Mouse (Mus musculus) thymus, adult 18-20 months (tissue): ENCODE results near the gene Zdhhc24.
"Not testable (repeated sequence)": the region's sequence is repeated elsewhere in the genome, so short reads cannot be mapped to it uniquely, and the experiment has no call there.

Experiments used
- DNase-seq, 2 experiments: peaks; one replicate each; pipeline ENCODE4 v3.0.0; 2022; ENCODE audit warnings: mixed read lengths in 2 of 2

Zdhhc24 gene

DNA sequence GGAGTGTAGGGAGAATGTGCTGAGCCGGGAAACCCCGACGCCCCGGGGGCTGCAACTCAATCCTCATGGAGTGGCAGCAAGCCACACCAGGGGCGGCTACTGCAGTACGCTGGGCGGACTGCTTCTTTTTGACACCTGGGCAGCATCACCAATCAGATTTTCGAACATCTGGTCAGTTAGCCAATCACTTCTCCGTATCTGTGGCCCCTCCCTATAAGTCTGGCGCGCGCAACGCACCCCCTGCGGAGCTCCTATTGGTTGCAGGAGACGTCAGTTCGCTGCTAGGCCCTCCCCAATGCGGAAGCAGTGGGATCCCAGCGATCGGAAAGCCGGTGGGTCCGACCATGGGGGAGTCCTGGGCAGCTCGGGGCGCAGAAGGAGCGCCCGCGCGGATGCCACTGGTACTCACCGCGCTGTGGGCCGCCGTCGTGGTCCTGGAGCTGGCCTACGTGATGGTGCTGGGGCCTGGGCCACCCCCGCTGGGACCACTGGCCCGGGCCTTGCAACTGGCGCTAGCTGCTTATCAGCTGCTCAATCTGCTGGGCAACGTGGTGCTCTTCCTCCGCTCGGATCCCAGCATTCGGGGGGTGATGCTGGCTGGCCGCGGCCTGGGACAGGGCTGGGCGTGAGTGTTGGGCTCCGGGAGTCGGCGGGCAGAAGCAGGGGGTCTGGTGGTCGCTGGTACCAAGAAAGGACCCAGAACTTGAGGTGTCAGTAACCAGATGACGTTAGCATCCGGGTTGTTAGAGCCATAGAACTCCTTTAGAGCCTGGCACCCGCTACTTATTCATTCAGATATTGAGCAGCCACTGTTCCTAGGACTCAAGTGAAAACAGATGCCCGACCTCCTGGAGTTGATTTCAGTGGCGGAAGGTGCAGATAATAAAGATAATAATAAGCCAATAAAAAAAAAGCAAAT, at the start of gene Zdhhc24:
Zdhhc24 (plus strand) TSS at position 264 of the 919 bp plus-strand sequence.
- DNase-seq = peak; percentile 90 to 93

DNA sequence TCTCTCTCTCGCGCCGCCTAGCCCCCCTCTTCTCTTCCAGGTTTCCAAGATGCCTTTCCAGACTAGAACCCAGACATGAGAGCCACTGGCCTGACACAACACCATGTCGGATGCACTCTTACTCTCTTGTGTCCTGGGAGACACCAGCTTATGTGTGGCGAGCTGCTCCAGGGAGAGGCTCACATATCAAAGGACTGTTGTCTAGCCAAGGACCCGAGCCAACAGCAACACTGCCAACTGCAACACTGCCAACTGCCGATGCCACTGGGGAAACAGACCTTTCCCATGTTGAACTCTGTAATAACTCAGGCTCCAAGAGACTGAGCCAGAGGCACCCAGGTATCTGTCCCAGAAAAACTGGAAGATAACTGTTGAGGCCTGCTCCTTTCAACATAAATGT, 49.3 kb upstream of the Zdhhc24 start:
- no peak for DNase-seq

DNA sequence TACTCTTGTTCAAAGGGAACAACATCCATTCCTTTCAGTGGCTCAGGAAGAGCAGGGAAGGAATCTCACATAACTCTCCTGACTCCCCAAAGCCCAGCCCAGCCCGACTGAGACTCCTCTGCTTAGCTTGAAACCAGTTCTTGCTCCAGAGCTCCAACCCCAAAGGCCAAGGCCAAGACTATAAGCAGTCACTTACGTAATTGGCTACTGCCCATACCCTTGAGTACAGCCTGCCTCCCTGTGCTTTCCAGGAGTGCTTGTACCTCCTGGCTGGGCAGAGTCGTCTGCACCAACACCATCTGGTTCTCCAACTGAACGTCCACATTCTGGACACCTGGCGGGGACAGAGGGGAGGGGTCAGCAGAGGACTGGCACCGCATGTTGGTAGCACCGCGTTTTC, 44.5 kb upstream of the Zdhhc24 start:
- no peak for DNase-seq

DNA sequence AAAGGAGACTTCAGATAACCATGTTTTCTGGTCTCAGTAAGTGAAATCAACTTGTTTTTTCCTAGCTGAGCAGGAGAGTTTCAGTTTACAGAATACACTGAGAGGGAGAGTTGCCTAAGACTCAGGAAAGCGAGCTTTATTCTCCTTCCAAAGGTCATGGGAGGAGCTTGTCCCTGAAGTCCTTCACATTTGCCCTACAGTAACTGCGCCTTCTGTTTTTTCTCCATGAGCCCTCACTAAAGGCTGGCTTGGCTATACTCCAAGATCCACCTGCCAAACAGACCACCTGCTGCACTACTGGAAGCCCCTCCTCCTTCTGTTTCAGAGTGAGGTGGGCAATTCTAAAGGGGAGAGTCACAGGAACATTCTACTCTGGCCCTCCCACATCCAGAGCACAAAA, 42.4 kb upstream of the Zdhhc24 start:
- no peak for DNase-seq

DNA sequence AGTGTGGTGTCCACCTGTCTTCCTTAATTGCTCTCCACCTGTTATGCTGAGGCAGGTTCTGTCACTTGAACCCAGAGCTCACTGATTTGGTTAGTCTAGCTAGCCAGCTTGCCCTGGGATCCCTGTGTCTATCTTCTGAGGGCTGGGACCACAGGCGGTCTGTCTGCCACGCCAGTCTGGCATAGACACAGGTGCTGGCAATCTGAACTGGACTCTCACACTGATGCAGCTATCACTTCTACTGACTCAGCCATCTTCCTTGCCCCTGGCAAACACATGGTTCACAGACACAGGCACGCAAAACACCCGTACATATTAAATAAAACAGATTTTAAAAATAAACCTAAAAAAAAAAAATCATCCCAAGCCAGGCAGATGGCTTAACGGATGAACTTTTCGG, 41.4 kb upstream of the Zdhhc24 start:
- no peak for DNase-seq

DNA sequence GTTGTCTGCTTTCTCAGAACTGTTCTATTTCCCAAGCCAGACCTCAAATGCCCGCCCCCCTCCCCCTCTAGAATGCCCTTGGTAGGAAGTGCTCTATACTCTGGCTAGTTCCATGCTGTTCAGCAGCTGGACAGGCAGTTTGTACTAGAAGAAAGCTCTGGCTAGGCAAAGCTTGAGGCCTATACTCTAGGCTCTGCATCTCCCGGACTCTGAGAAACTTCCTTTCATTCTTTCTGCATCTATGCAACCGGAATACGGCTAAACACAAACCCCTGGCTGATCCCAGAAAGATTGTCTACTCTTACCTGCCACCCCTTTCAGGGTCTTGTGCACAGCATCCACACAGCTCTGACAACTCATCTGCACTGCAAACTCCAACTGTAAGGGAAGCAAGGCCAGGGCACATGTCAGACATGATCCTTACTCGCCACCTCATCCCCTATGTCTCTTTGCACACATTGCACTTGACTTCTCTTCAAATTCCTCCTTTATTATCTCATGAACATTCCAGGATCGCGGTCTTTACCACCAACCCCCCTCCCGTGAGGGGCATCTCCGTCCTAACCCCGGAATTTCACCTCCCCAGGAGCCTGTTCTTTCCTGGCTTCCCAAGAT, 39.8 kb upstream of the Zdhhc24 start:
- no peak for DNase-seq

DNA sequence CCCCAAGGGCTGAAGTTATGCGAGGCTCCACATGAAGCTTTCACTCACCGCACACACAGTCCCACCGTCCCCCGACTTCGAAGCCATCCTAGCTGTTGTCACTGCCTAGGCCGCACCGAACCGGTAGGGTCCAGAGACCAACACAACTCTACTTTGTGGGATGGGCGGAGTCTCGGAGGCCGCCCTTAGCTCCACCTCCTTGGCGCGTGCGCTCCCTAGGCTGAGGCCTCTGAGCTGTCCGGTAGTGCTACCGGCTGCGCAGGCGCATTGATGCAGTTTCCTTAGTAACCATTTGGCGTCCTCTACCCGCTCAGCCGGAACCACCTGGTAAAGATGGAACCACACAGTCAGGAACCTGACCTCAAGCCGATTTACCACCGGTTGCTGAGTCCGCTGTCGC, 39.3 kb upstream of the Zdhhc24 start, which contains the start of the genes Ccs and Ccdc87:
Ccs (minus strand) TSS at position 184 of the 400 bp plus-strand sequence.
Ccdc87 (plus strand) TSS at position 218 of the 400 bp plus-strand sequence.
- peak; percentile 91 to 94 for DNase-seq

DNA sequence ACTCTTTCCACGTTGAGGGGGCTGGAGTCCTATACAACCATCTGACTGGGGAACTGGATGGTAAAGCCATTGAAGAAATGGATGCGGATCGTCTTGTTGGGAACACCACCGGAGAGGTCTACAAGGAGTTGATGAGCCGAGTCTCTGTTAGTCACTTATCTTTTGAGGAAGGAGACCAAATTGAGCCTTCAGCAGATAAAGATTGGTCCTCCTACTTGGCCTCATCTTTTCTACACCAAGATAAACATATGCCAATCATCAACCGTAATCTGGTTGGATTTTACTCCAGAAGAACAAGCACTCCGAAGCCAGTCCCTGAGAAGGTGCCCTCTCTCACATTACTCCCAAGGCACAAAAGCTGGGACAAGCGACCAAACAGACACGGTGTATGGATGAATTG, 37.6 kb upstream of the Zdhhc24 start:
- DNase-seq = no peak

DNA sequence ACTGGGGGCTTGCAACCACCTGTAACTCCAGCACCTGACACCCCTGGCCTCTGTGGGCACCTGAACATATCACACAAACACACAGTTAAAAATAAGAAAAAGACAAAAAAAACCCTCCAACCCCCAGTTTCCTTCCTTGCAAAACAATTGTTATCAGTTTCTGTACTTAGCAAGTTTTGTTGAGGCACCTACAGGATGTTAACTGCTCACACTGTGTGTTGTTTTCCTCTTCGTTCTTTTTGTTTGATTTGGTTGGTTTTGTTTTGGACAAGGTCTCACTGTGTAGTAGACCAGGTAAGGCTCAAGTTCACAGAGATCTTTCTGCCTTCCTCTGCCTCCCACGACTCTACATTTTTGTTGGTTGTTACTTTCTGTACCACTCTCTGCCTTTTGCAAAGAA, 35.9 kb upstream of the Zdhhc24 start:
- DNase-seq = no peak

DNA sequence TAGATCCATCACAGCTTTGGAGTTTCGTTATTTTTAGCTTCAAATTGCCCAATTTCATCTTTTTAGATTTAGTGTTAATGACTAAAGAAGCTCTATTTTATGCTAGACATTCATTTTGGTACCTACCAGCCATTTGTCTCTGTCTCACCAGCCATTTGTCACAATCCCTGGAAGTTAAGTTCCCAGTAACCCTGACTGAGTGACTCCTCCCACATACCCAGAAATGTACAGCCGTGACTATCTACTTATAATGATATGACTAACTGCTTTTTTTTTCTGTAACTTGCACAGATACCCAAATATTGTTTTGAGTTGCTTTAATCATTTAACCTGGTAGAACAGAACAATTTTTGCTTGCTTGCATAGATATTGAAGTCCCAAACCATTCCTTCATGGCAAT, 32.6 kb upstream of the Zdhhc24 start:
- no peak for DNase-seq

DNA sequence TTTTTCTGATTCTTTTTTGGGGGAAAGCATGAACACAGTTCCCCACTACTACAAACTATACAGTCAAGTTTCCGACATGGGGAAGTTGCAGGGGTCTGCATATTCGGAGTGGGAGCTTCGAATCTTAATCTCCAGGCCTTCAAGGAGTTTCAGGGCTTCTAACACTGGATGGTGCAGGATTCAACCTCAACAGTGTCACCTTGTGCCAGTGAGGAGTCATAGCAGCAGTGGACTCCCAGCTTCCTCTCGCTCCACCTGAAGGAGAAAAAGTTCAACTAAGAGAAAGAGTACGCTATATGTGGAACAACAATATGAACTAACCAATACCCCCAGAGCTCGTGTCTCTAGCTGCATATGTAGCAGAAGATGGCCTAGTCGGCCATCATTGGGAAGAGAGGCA, 31.0 kb upstream of the Zdhhc24 start:
- no peak for DNase-seq

DNA sequence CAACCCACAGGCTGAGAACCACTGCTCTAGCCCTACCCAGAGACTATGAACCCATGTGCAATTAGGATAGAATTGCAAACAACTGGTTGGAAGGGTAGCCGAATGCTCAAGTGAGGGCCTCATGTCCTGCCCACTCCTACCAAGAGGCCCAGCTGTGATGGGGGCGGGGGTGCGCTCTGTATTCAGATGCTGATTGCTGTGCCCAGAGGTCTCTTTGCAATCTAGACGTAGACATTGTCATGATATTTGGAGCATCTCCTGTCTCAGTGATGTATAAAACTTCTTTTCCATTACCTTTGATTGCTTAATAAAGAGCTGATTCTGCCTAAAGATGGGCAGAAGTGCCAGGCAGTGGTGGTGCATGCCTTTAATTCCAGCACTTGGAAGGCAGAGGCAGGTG, 28.7 kb upstream of the Zdhhc24 start:
- DNase-seq = no peak

DNA sequence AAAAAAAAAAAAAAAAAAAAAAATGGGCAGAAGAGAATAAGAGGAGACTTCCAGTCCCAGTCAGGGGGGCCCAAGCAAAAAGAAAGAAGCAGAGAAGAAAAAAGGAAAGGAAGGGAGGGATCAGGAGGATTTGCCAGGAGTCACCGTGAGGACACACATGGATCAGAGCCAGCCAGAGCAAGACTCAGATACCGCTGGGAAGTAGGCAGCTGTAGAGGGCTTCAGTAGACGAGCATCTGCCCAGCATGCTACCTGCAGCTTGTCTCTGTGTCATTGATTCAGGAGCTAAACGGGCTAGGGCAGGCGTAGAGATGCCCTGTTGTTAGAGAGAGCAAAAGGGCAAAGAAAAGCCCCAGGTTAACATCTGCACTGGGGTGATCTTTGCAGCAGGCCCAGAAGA, 28.2 kb upstream of the Zdhhc24 start:
- no peak for DNase-seq

DNA sequence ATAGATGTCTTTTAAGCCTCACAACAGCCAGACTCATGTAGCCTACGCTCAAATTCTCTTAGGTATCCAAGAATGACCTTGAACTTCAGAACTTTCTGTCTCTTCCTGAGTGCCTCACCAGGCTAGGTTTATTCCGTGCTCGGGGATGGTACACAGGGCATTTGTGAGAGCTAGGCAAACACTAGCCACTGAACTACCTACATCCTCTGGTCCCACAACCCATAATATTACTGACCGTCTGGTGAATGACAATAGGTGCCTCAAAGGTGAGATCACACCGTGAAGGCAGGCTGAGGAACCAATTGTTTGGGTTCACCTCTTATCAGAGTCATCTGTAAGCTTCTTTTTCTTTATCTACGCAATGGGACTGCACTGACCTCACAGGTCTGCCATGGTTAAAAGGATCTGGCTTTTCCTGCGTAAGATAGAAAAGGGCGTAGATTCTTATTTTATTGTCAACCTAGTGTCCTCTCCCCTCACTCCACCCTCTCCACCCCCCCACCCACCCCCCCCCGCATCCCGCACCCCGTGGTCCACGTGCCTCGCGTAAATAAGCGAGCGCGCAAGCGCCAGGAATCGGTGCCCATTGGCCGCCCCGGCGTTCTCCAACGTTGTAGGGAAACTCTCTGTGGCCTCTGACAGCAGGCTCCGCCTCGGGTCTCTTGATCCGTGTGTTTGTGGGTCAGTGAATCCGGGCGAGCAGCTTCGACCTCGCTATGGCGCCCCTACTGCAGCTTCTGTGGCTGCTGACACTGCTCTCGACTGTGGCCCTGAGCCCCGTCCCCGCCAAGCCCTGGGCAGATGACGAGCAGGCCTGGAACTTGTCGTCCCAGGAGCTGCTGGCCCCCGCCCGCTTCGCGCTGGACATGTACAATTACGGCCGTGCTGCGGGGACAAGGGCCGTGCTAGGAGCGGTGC, 23.7 kb upstream of the Zdhhc24 start, which contains the start of gene Ctsf:
Ctsf (plus strand) TSS at position 579 of the 918 bp plus-strand sequence.
- DNase-seq = peak in 1 of 2 experiments; percentile 20

DNA sequence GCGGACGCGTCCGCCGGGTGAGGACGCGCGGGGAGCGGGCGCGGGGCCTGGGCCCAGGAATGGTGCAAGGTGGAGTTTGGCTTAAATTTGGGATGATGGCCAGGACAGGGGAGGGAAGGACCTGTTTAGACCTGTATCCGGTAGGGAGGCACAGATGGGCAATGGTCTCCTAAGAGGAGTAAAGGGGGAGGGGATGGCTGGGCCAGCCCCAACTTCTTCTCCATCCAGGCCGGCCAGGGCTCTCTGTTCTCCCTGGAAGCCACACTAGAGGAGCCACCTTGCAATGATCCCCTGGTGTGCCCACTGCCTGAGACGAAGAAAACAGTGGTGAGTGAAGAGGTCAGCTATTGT, 23.0 kb upstream of the Zdhhc24 start:
- DNase-seq = no peak

DNA sequence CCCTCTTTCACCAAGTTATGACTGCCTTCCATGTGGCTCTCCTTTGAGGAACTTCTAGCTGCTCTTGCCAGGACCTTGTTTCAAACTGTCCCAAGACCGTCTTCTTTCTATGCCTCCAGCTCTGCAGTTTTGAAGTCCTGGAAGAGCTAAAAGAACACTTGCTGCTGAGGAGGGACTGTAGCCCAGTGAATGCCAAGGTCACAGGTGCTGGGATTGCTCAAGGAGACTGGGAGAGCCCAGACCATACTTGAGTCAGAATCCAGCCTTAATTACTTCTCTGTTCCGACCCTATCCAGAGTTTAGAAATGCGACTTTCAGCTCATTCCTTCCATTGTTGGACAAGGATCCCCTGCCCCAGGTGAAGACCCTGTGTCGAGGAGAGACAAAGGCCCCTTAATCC, 22.5 kb upstream of the Zdhhc24 start:
- DNase-seq = no peak

DNA sequence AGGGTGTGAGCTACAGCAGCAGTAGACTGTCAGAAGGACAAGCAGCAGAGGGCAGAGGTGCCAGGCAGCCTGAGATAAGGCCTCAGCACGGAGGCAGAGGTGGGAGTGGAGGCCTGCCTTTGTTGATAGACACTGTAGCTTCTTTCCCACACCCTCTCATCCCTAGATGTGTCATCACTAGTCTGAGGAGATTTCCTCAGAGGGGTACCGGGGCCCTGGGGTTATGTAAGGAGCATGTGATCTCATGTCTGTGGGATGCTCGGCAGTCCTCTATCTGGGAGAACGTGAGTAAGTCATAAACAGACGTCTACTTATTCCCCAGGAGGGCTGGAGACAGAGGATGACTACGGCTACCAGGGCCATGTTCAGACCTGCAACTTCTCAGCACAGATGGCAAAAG, 19.4 kb upstream of the Zdhhc24 start:
- no peak for DNase-seq

DNA sequence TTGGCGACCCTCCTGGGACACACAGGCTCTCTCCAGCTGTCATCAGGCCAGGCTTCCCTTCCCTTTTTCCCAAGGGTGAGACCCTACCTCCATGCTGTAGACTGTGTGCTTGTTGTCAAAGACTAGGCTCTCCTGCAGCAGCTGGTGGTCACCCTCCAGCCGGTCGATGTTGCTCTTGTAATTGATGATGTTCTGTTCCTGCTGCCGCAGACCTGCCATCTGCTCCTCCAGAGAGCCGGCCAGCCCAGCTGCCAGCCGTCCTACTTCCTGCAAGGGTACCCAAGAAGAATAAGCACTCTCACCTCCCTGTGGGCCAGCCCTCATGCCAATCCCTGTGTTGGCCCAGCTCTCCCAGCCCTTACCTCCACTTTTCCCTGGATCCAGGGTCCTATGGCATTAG, 15.4 kb upstream of the Zdhhc24 start:
- no peak for DNase-seq

DNA sequence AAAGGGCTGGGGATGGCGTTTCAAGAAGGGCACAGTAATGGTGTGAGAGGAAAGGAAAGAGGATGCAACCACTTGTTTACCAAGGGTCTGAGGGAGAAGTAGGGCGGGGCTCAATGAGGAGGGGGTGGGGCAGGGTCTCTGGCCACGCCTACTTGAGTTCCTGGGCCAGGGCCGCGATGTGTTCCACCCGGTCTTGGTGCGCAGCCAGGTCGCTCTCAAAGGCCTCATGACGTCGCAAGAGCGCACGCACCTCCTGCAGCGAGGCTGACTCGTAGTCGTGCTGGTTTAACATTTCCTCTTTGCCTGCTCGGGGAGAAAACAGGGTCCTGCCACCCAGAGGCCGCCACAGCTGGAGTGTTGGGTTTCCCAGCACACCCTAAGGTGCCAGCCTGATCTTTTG, 13.3 kb upstream of the Zdhhc24 start:
- DNase-seq = no peak

DNA sequence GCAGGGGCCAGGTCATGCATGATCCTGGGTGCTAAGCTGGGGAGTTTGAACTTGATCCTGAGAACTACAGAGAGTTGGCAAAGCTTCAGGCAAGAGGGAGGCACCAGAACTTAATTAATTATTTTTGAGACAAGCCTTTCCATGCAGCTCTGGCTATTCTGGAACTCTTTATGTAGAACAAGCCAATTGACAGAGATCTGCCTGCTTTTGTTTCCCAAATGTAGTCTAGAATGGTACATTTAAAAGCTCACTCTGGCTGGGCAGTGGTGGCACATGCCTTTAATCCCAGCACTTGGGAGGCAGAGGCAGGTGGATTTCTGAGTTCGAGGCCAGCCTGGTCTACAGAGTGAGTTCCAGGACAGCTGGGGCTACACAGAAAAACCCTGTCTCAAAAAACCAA, 3.9 kb upstream of the Zdhhc24 start:
- DNase-seq = not testable (repeated sequence)

DNA sequence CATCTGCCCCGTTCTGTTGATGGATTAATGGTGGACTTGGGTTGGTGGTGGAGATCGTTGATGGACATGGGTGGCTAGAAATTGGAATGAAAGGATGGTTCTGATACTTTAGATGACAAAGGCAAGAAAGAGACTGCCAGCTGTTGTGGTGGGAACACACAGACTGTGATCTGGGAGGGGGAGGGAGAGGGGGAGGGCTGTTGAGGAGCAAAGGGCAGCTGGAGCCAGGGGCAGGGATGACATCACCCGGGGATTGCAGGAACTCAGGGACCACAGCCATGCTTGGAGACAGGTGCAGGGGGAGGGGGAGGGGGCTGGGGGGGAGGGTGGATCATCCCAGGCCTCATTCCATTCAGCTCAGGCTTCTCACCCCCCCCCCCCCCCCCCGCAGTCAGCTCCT, 2.2 kb upstream of the Zdhhc24 start:
- DNase-seq = no peak

DNA sequence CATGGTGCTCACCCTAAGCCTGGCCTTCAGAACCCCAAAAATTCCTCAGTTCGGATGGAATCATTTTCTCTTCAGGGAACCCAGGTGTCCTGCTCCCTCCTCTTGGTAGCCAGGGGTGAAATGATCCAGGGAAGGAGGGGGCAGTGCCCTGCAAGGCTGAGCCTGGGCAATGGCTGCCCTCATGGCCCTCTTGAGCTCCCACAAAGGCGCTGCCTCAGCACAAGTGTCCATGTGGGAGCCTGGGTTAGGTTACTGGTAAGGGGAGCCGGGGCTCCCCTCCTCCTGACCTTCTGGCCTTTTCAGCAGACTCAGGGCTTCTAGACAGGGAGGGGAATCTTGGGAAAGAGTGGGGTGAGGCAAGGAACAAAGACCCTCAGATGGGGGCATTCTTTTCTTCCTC, 1.7 kb upstream of the Zdhhc24 start:
- DNase-seq = no peak

DNA sequence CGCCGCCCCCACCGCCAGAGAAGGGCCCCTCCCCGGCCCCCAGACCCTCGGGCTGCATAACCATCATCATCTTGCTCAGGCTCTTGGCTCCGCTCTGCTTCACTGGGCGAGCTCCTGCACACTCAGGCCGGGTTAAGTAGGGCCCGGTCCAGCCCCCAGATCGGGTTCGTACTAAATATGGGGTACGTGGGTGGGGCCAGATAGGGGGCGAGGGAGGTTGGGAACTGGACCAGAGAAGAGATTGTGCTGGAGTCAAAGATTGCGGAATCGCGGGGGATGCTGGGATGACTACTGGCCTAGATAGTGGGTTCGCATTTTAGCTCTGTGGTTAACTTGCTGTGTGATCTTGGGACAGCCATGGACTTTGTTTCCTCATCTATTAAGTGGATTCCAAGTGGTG, 683 bp upstream of the Zdhhc24 start, which contains the start of gene Actn3:
Actn3 (minus strand) TSS at position 125 of the 400 bp plus-strand sequence.
- peak in 1 of 2 experiments; percentile 16 for DNase-seq
